Mouse (Mus musculus): ENCODE data around the gene Smap2. TPM values are rescaled to one million over a fixed set of nuclear protein-coding genes. Genes with fewer than 3 reads are reported as not detected.
"Not testable (repeated sequence)": the region's sequence is repeated elsewhere in the genome, so short reads cannot be mapped to it uniquely, and the experiment has no call there.

Gene Smap2
- polyA plus RNA-seq (2011; ENCODE audit: insufficient read length, low read depth, missing spikeins), result 31.7 and 35.5 TPM in 2 replicates

- H3K4me3 ChIP-seq (ENCODE audit: insufficient read depth, low read length), result peak within 1 kb of the TSS; percentile 47
- H3K27ac ChIP-seq (ENCODE audit: insufficient read depth, low read length), result no peak within 1 kb of the TSS
- H3K4me1 ChIP-seq (ENCODE audit: control insufficient read depth, insufficient read depth, low read length), result peaks cover 12% of the 10 kb centered on the region
- 0 out of 2 replicates have a peak, but pooled peaks have one; percentile 13 for TF ChIP-seq CTCF (IDR thresholded peaks at IDR 0.05; ENCODE audit: borderline replicate concordance, insufficient read depth, low read length)
- peak; percentile 94 for TF ChIP-seq POLR2A (IDR thresholded peaks at IDR 0.05; ENCODE audit: low read depth, low read length)
Observed at GRCm38 (mm10) chr4:121016928-121017657, at the start of gene Smap2. Gene Smap2, minus strand, starts transcription at chr4:121017247.

- no peak overlapping the region for H3K4me3 ChIP-seq (ENCODE audit: insufficient read depth, low read length)
- no peak overlapping the region for H3K27ac ChIP-seq (ENCODE audit: insufficient read depth, low read length)
- no peaks in the 10 kb centered on the region for H3K4me1 ChIP-seq (ENCODE audit: control insufficient read depth, insufficient read depth, low read length)
- TF ChIP-seq CTCF (IDR thresholded peaks at IDR 0.05; ENCODE audit: borderline replicate concordance, insufficient read depth, low read length) (no peak), POLR2A (IDR thresholded peaks at IDR 0.05; ENCODE audit: low read depth, low read length) (no peak)
Observed at GRCm38 (mm10) chr4:121065336-121065735, 48.3 kb upstream of the Smap2 start.

- H3K4me3 ChIP-seq (ENCODE audit: insufficient read depth, low read length); H3K27ac ChIP-seq (ENCODE audit: insufficient read depth, low read length); H3K4me1 ChIP-seq (ENCODE audit: control insufficient read depth, insufficient read depth, low read length): not testable (repeated sequence)
Observed at GRCm38 (mm10) chr4:121059218-121059617, 42.2 kb upstream of the Smap2 start.

GRCm38 (mm10) chr4:121057032-121057431 is 40.0 kb upstream of the Smap2 start:
- H3K27ac ChIP-seq (ENCODE audit: insufficient read depth, low read length), result no peak overlapping the region
- H3K4me1 ChIP-seq (ENCODE audit: control insufficient read depth, insufficient read depth, low read length), result no peaks in the 10 kb centered on the region
- H3K4me3 ChIP-seq (ENCODE audit: insufficient read depth, low read length), result no peak overlapping the region
- TF ChIP-seq CTCF (IDR thresholded peaks at IDR 0.05; ENCODE audit: borderline replicate concordance, insufficient read depth, low read length) (no peak), POLR2A (IDR thresholded peaks at IDR 0.05; ENCODE audit: low read depth, low read length) (no peak)

- Histone ChIP-seq H3K27ac (ENCODE audit: insufficient read depth, low read length) (no peak overlapping the region), H3K4me3 (ENCODE audit: insufficient read depth, low read length) (no peak overlapping the region), H3K4me1 (ENCODE audit: control insufficient read depth, insufficient read depth, low read length) (no peaks in the 10 kb centered on the region)
- peak; percentile 32; the same call in 1 of the 2 replicates for TF ChIP-seq CTCF (IDR thresholded peaks at IDR 0.05; ENCODE audit: borderline replicate concordance, insufficient read depth, low read length)
- no peak for TF ChIP-seq POLR2A (IDR thresholded peaks at IDR 0.05; ENCODE audit: low read depth, low read length)
Observed at GRCm38 (mm10) chr4:121056342-121056741, 39.3 kb upstream of the Smap2 start.

GRCm38 (mm10) chr4:121052454-121053323 is 35.6 kb upstream of the Smap2 start:
- H3K4me3 ChIP-seq (ENCODE audit: insufficient read depth, low read length), result no peak overlapping the region
- H3K4me1 ChIP-seq (ENCODE audit: control insufficient read depth, insufficient read depth, low read length), result no peaks in the 10 kb centered on the region
- TF ChIP-seq POLR2A (IDR thresholded peaks at IDR 0.05; ENCODE audit: low read depth, low read length) (no peak), CTCF (IDR thresholded peaks at IDR 0.05; ENCODE audit: borderline replicate concordance, insufficient read depth, low read length) (no peak)
- no peak overlapping the region for H3K27ac ChIP-seq (ENCODE audit: insufficient read depth, low read length)

- no peak overlapping the region for H3K27ac ChIP-seq (ENCODE audit: insufficient read depth, low read length)
- TF ChIP-seq POLR2A (IDR thresholded peaks at IDR 0.05; ENCODE audit: low read depth, low read length), result no peak
- TF ChIP-seq CTCF (IDR thresholded peaks at IDR 0.05; ENCODE audit: borderline replicate concordance, insufficient read depth, low read length), result no peak
Observed at GRCm38 (mm10) chr4:121051863-121052262, 34.8 kb upstream of the Smap2 start.

GRCm38 (mm10) chr4:121042946-121043345 is 25.9 kb upstream of the Smap2 start:
- no peak overlapping the region for H3K4me3 ChIP-seq (ENCODE audit: insufficient read depth, low read length)
- no peak overlapping the region for H3K27ac ChIP-seq (ENCODE audit: insufficient read depth, low read length)
- no peak for TF ChIP-seq POLR2A (IDR thresholded peaks at IDR 0.05; ENCODE audit: low read depth, low read length)
- no peak for TF ChIP-seq CTCF (IDR thresholded peaks at IDR 0.05; ENCODE audit: borderline replicate concordance, insufficient read depth, low read length)
- no peaks in the 10 kb centered on the region for H3K4me1 ChIP-seq (ENCODE audit: control insufficient read depth, insufficient read depth, low read length)

More at GRCm38 (mm10) chr4:121051863-121052262, 34.8 kb upstream of the Smap2 start:
- Histone ChIP-seq H3K4me3 (ENCODE audit: insufficient read depth, low read length) (no peak overlapping the region), H3K4me1 (ENCODE audit: control insufficient read depth, insufficient read depth, low read length) (no peaks in the 10 kb centered on the region)

GRCm38 (mm10) chr4:121042472-121042871 is 25.4 kb upstream of the Smap2 start:
- H3K27ac ChIP-seq (ENCODE audit: insufficient read depth, low read length), result no peak overlapping the region
- no peaks in the 10 kb centered on the region for H3K4me1 ChIP-seq (ENCODE audit: control insufficient read depth, insufficient read depth, low read length)
- no peak overlapping the region for H3K4me3 ChIP-seq (ENCODE audit: insufficient read depth, low read length)
- TF ChIP-seq POLR2A (IDR thresholded peaks at IDR 0.05; ENCODE audit: low read depth, low read length) (no peak), CTCF (IDR thresholded peaks at IDR 0.05; ENCODE audit: borderline replicate concordance, insufficient read depth, low read length) (no peak)

Data from embryonic fibroblast, embryonic 13.5 days (primary cell).